Mouse (Mus musculus): ENCODE results near the gene Whrn. TPM values are rescaled to one million over a fixed set of nuclear protein-coding genes. Genes with fewer than 3 reads are reported as not detected.

The Whrn gene
- polyA plus RNA-seq, 2 experiments = 6.6 to 34.3 TPM

DNA sequence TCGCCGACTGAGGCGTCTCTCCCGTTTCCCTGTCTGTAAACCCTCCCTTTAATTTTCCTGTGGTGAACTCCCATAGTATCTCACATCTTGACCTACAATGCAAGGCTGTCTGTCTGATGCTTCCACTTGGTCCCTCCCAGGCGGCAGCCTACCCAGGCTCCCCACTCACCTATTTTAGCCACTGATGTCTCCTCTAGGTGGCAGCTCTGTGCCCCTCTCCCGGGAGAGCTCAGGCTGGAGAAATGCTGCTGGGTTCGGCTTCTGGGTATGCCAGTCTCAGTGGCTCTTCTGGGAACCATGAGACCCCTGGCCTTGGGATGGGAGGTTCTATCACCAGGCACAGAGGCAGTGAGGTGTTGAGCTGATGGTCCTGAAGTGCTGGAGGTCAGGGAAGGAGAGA is 118.3 kb downstream of the Whrn start:
- Histone ChIP-seq H3K4me2 (replicated peaks; ENCODE audit: low read depth, low read length, severe bottlenecking) (no peak overlapping the region), H3K4me1 (ENCODE audit: control insufficient read depth, insufficient read depth, low read length) (no peaks in the 10 kb centered on the region), H3K36me3 (ENCODE audit: control insufficient read depth, insufficient read depth, low read length) (peaks cover 86% of the 10 kb centered on the region), H3K27ac (replicated peaks; ENCODE audit: low read depth, low read length) (no peak overlapping the region), H3K4me3 (replicated peaks; ENCODE audit: low read length) (no peak overlapping the region), H3K9ac (ENCODE audit: low read depth, low read length, severe bottlenecking) (no peak overlapping the region), H3K27me3 (ENCODE audit: control insufficient read depth, insufficient read depth, low read length) (no peaks in the 10 kb centered on the region), H3K9me3 (ENCODE audit: control insufficient read depth, low read length) (no peaks in the 10 kb centered on the region)
- WGBS = 75% methylated on average over 7 of the region's 7 CpGs
- ATAC-seq (ENCODE audit: low FRiP score, low read depth) = no peak
- no peak for TF ChIP-seq POLR2A (IDR thresholded peaks at IDR 0.05; ENCODE audit: borderline replicate concordance, extremely low read depth, insufficient read depth, insufficient read length)
- DNase-seq (ENCODE audit: low spot score) = no peak

DNA sequence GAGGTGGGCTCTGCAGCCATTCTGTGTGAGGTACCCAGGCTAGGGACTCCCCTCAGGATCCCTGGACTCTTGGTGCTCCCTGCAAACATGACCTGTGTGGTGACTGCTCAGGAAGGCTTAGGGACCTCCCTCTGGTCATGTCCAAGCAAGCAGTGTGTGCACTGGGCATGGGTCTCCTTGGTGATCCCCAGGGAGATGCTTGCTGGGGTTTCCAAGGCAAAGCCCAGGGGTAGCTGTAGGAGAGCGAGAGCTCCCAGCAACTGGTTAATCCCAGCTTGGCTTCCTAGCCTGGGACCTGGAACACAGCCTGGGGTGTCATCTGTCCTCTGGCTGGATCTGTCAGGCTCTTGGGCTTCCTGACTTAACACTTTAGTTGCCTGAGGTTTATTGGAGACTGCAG is 120.4 kb downstream of the Whrn start:
- no peak for DNase-seq (ENCODE audit: low spot score)
- Histone ChIP-seq H3K27ac (replicated peaks; ENCODE audit: low read depth, low read length) (no peak overlapping the region), H3K27me3 (ENCODE audit: control insufficient read depth, insufficient read depth, low read length) (no peaks in the 10 kb centered on the region), H3K4me1 (ENCODE audit: control insufficient read depth, insufficient read depth, low read length) (no peaks in the 10 kb centered on the region), H3K9ac (ENCODE audit: low read depth, low read length, severe bottlenecking) (no peak overlapping the region), H3K4me2 (replicated peaks; ENCODE audit: low read depth, low read length, severe bottlenecking) (no peak overlapping the region), H3K4me3 (replicated peaks; ENCODE audit: low read length) (no peak overlapping the region), H3K9me3 (ENCODE audit: control insufficient read depth, low read length) (no peaks in the 10 kb centered on the region), H3K36me3 (ENCODE audit: control insufficient read depth, insufficient read depth, low read length) (peaks cover 85% of the 10 kb centered on the region)
- 62% methylated on average over 1 of the region's 1 CpGs for WGBS
- no peak for ATAC-seq (ENCODE audit: low FRiP score, low read depth)
- TF ChIP-seq POLR2A (IDR thresholded peaks at IDR 0.05; ENCODE audit: borderline replicate concordance, extremely low read depth, insufficient read depth, insufficient read length) = no peak

GRCm38 (mm10) chr4:63374331-63374730 is 121.5 kb downstream of the Whrn start:
- H3K36me3 ChIP-seq (ENCODE audit: control insufficient read depth, insufficient read depth, low read length) = peaks cover 81% of the 10 kb centered on the region
- H3K9me3 ChIP-seq (ENCODE audit: control insufficient read depth, low read length) = no peaks in the 10 kb centered on the region
- ATAC-seq (ENCODE audit: low FRiP score, low read depth) (no peak), DNase-seq (ENCODE audit: low spot score) (no peak)
- H3K27me3 ChIP-seq (ENCODE audit: control insufficient read depth, insufficient read depth, low read length) = no peaks in the 10 kb centered on the region
- no peak overlapping the region for H3K9ac ChIP-seq (ENCODE audit: low read depth, low read length, severe bottlenecking)
- H3K4me3 ChIP-seq (replicated peaks; ENCODE audit: low read length) = no peak overlapping the region
- H3K4me2 ChIP-seq (replicated peaks; ENCODE audit: low read depth, low read length, severe bottlenecking) = no peak overlapping the region
- WGBS = 66% methylated on average over 12 of the region's 12 CpGs
- no peaks in the 10 kb centered on the region for H3K4me1 ChIP-seq (ENCODE audit: control insufficient read depth, insufficient read depth, low read length)
- TF ChIP-seq POLR2A (IDR thresholded peaks at IDR 0.05; ENCODE audit: borderline replicate concordance, extremely low read depth, insufficient read depth, insufficient read length) = no peak
- no peak overlapping the region for H3K27ac ChIP-seq (replicated peaks; ENCODE audit: low read depth, low read length)

DNA sequence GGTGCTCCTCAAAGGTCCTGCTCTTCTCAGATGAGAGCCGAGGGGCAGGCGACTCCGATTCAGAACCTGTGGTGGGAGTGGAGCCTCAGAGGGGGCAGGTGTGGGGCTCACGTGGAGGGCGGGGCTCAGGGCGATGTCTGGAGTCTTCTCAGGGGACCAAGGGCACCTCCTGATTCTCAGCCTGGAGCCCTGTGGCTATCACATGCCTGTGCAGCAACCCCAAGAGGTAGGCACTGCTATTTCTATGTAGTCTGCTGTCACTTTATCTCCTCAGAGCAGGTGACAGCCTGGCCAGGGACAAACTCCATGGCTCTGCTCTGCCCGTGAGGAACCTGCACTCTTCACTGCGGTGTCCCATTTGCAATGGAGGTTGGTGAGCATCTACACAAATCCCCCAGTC is 122.4 kb downstream of the Whrn start:
- ATAC-seq (ENCODE audit: low FRiP score, low read depth) = no peak
- Histone ChIP-seq H3K4me2 (replicated peaks; ENCODE audit: low read depth, low read length, severe bottlenecking) (no peak overlapping the region), H3K27ac (replicated peaks; ENCODE audit: low read depth, low read length) (no peak overlapping the region), H3K27me3 (ENCODE audit: control insufficient read depth, insufficient read depth, low read length) (no peaks in the 10 kb centered on the region), H3K9ac (ENCODE audit: low read depth, low read length, severe bottlenecking) (no peak overlapping the region), H3K4me1 (ENCODE audit: control insufficient read depth, insufficient read depth, low read length) (no peaks in the 10 kb centered on the region), H3K36me3 (ENCODE audit: control insufficient read depth, insufficient read depth, low read length) (peaks cover 77% of the 10 kb centered on the region), H3K4me3 (replicated peaks; ENCODE audit: low read length) (no peak overlapping the region), H3K9me3 (ENCODE audit: control insufficient read depth, low read length) (no peaks in the 10 kb centered on the region)
- DNase-seq (ENCODE audit: low spot score) = no peak
- no peak for TF ChIP-seq POLR2A (IDR thresholded peaks at IDR 0.05; ENCODE audit: borderline replicate concordance, extremely low read depth, insufficient read depth, insufficient read length)
- WGBS = 98% methylated on average over 8 of the region's 8 CpGs

GRCm38 (mm10) chr4:63371890-63372289 is 123.9 kb downstream of the Whrn start:
- no peaks in the 10 kb centered on the region for H3K4me1 ChIP-seq (ENCODE audit: control insufficient read depth, insufficient read depth, low read length)
- H3K27me3 ChIP-seq (ENCODE audit: control insufficient read depth, insufficient read depth, low read length) = no peaks in the 10 kb centered on the region
- peaks cover 73% of the 10 kb centered on the region for H3K36me3 ChIP-seq (ENCODE audit: control insufficient read depth, insufficient read depth, low read length)
- WGBS = 54% methylated on average over 3 of the region's 3 CpGs
- no peak overlapping the region for H3K4me3 ChIP-seq (replicated peaks; ENCODE audit: low read length)
- H3K27ac ChIP-seq (replicated peaks; ENCODE audit: low read depth, low read length) = no peak overlapping the region
- DNase-seq (ENCODE audit: low spot score) = peak; percentile 42
- no peak overlapping the region for H3K4me2 ChIP-seq (replicated peaks; ENCODE audit: low read depth, low read length, severe bottlenecking)
- ATAC-seq (ENCODE audit: low FRiP score, low read depth) = no peak
- TF ChIP-seq POLR2A (IDR thresholded peaks at IDR 0.05; ENCODE audit: borderline replicate concordance, extremely low read depth, insufficient read depth, insufficient read length) = no peak
- no peaks in the 10 kb centered on the region for H3K9me3 ChIP-seq (ENCODE audit: control insufficient read depth, low read length)
- no peak overlapping the region for H3K9ac ChIP-seq (ENCODE audit: low read depth, low read length, severe bottlenecking)

DNA sequence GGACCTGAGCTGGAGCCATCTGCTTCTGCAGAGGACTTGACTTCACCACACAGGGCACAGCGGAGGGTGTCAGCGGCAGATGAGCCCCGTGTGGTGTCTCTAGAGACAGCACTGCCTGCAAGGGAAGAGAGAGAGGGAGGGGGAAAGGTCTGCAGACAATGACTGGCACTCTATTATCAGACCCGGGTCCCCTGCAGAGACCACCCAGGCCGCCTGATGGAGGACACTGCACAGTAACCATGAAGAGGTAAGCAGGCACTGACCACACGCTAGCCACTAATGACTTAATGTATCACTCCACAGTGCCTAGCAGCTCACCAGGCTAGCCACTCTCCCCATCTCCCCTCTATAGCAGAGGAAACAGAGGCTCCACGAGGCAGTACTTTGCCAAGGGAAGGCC is 124.9 kb downstream of the Whrn start:
- 72% methylated on average over 6 of the region's 7 CpGs for WGBS
- Histone ChIP-seq H3K4me1 (ENCODE audit: control insufficient read depth, insufficient read depth, low read length) (no peaks in the 10 kb centered on the region), H3K9ac (ENCODE audit: low read depth, low read length, severe bottlenecking) (no peak overlapping the region), H3K4me3 (replicated peaks; ENCODE audit: low read length) (no peak overlapping the region), H3K27me3 (ENCODE audit: control insufficient read depth, insufficient read depth, low read length) (no peaks in the 10 kb centered on the region), H3K27ac (replicated peaks; ENCODE audit: low read depth, low read length) (no peak overlapping the region), H3K4me2 (replicated peaks; ENCODE audit: low read depth, low read length, severe bottlenecking) (no peak overlapping the region), H3K36me3 (ENCODE audit: control insufficient read depth, insufficient read depth, low read length) (peaks cover 65% of the 10 kb centered on the region), H3K9me3 (ENCODE audit: control insufficient read depth, low read length) (no peaks in the 10 kb centered on the region)
- DNase-seq (ENCODE audit: low spot score) (no peak), ATAC-seq (ENCODE audit: low FRiP score, low read depth) (no peak)
- TF ChIP-seq POLR2A (IDR thresholded peaks at IDR 0.05; ENCODE audit: borderline replicate concordance, extremely low read depth, insufficient read depth, insufficient read length) = no peak
